Mouse (Mus musculus): ENCODE results near the gene Baz1a. TPM values are rescaled to one million over a fixed set of nuclear protein-coding genes. Genes with fewer than 3 reads are reported as not detected.
"Not testable (repeated sequence)": the region's sequence is repeated elsewhere in the genome, so short reads cannot be mapped to it uniquely, and the experiment has no call there.

The Baz1a gene
- polyA plus RNA-seq, 1 experiment from 2014 or later = 32.3 TPM

DNA sequence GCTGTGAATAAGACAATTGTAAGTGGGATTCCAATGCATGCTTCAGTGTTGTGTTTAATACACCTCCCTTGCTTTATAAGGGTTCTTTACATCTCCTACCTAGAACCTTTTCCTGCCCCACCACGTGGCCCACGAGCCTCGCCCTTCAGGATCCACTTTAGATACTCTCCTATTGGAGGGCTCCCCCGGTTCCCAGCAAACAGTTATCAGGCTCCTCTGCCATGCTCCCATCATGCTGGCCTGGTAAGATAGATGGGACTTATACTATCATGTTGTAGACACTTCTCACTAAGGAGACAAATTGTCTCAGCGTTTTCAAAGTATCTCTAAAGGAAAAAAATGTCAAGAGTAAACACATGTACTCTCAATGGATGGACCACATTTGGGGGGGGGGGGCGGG lies 33.6 kb downstream of the Baz1a start:
- Histone ChIP-seq H3K9ac (peak overlapping the region; percentile 41; the same call in 1 of the 2 replicates), H3K9me3 (replicated peaks) (no peaks in the 10 kb centered on the region), H3K36me3 (peaks cover 45% of the 10 kb centered on the region), H3K4me2 (peak overlapping the region; percentile 21), H3K27ac (peak overlapping the region; percentile 73), H3K27me3 (no peaks in the 10 kb centered on the region), H3K4me3 (replicated peaks) (no peak overlapping the region), H3K4me1 (replicated peaks) (peaks cover 53% of the 10 kb centered on the region)
- 25% methylated on average over 6 of the region's 6 CpGs for WGBS (ENCODE audit: insufficient replicate concordance)
- DNase-seq (peak; percentile 61), ATAC-seq (ENCODE audit: low read depth) (peak; percentile 77)

DNA sequence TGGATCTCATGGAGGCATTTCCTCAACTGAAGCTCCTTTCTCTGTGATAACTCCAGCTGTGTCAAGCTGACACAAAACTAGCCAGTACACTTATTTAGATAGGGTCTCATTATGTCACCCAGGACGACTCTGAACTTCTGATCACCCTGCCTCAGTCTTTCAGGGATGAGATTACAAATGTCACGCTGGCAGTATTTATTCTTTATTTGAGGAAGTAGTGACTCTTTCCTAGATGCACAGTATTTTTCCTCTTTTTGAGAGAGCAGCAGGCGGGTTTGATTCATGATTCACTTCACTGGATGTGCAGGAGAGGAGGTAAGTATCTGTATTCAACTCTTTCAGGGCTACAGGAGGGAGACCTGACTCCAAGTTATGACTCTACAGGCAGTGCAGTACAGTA lies 45.1 kb downstream of the Baz1a start:
- Histone ChIP-seq H3K36me3 (peaks cover 80% of the 10 kb centered on the region), H3K9me3 (replicated peaks) (no peaks in the 10 kb centered on the region), H3K4me1 (replicated peaks) (peaks cover 14% of the 10 kb centered on the region; the same call in 1 of the 2 replicates), H3K9ac (no peak overlapping the region), H3K4me3 (replicated peaks) (no peak overlapping the region), H3K4me2 (no peak overlapping the region), H3K27me3 (no peaks in the 10 kb centered on the region), H3K27ac (no peak overlapping the region)
- no peak for DNase-seq
- ATAC-seq (ENCODE audit: low read depth) = no peak
- 48% methylated on average over 3 of the region's 3 CpGs for WGBS (ENCODE audit: insufficient replicate concordance)

DNA sequence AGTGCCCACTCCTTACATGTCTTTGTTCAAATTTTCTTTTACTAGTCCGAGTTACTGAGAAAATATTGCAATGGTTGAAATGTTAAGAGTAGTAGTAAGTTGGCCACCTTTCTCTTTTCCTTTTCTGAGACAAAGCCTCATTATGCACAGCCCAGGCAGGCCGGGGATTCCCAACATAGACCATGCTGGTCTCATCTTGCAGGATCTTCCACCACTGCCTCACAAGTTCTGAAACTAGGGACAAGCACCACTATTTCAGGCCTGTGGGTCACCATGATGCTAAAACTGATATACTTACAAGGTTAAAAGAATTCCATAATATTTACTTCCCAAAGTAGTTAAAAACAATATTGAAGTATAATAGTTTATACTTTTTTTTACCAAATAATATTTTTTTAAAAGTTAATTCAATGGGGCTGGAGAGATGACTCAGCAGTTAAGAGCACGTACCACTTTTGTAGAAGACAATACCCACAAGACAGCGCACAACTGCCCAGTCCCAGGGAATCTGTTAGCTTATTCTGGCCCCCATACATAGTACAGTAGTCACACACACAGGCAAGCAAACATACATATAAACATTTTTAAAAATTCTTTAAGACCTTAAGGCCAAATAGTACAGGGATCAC lies 48.5 kb downstream of the Baz1a start:
- H3K36me3 ChIP-seq = peaks cover 71% of the 10 kb centered on the region
- H3K27ac ChIP-seq = no peak overlapping the region
- 87% methylated on average over 4 of the region's 4 CpGs for WGBS (ENCODE audit: insufficient replicate concordance)
- H3K4me1 ChIP-seq (replicated peaks) = peaks cover 18% of the 10 kb centered on the region
- DNase-seq (no peak), ATAC-seq (ENCODE audit: low read depth) (no peak)
- H3K4me3 ChIP-seq (replicated peaks) = no peak overlapping the region
- no peak overlapping the region for H3K4me2 ChIP-seq
- H3K9me3 ChIP-seq (replicated peaks) = no peaks in the 10 kb centered on the region
- H3K27me3 ChIP-seq = no peaks in the 10 kb centered on the region
- no peak overlapping the region for H3K9ac ChIP-seq

DNA sequence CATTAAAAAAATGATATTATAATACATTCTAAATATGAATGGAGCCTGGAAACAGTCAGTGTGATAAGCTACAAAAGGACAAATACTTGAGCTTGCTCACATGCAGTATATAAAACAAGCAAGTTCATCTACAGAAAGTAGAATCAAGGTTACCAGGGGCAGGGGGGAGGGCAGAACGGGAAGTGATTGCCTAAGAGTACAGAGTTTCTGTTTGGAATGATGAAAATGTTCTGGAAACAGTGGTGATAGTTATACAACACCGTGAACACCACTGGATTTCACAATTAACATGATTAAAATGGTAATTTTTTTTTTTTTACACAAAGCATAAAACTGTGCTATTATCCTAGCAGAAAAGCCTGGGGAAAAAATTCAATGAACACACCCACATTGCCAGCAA lies 54.6 kb downstream of the Baz1a start:
- ATAC-seq (ENCODE audit: low read depth) = no peak
- Histone ChIP-seq H3K27me3 (no peaks in the 10 kb centered on the region), H3K27ac (no peak overlapping the region), H3K36me3 (peaks cover 51% of the 10 kb centered on the region), H3K9ac (no peak overlapping the region), H3K9me3 (replicated peaks) (no peaks in the 10 kb centered on the region), H3K4me1 (replicated peaks) (peaks cover 32% of the 10 kb centered on the region), H3K4me3 (replicated peaks) (no peak overlapping the region), H3K4me2 (no peak overlapping the region)
- DNase-seq = no peak
- 52% methylated on average over 2 of the region's 2 CpGs for WGBS (ENCODE audit: insufficient replicate concordance)

DNA sequence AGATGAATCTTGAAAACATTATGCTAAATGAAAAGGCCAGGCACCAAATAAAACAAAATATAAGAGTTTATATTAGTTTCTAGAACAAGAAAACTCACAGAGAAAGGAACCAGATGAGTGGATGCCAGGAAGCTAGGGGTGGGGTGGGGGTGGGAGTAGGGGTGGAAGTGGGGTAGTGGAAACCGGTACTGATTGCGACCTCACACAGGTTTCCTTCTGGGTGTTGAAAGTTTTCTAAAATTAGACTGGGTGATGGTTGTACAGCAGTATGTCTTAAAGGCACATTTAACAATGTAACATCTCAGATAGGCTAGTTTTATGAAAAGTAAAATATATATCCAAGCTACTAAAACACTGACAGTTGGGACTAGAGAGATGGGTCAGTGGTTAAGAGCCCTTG lies 57.2 kb downstream of the Baz1a start:
- ATAC-seq (ENCODE audit: low read depth) (no peak), DNase-seq (no peak)
- Histone ChIP-seq H3K27ac (no peak overlapping the region), H3K9ac (no peak overlapping the region), H3K4me3 (replicated peaks) (no peak overlapping the region), H3K27me3 (no peaks in the 10 kb centered on the region), H3K4me1 (replicated peaks) (peaks cover 32% of the 10 kb centered on the region), H3K36me3 (peaks cover 51% of the 10 kb centered on the region), H3K4me2 (no peak overlapping the region), H3K9me3 (replicated peaks) (no peaks in the 10 kb centered on the region)
- WGBS (ENCODE audit: insufficient replicate concordance) = 46% methylated on average over 2 of the region's 2 CpGs

DNA sequence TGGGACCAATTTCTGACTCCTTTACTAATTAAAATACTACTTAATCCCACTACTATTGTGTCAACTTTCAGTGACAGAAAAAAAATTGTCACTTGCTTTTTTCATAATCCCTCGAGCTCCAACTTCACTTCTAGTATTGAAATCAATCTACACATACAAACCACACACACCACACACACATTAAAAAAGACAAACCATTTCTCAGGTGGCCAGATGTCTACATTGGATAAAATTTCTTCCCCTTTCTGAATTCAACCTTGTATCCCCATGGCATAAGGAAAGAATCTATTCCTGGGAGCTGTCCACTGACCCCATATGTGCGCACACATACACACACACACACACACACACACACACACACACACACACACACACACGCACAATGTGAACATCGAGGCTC lies 57.7 kb downstream of the Baz1a start:
- peaks cover 53% of the 10 kb centered on the region for H3K36me3 ChIP-seq
- H3K4me1 ChIP-seq (replicated peaks) = peaks cover 29% of the 10 kb centered on the region
- no peaks in the 10 kb centered on the region for H3K27me3 ChIP-seq
- no peaks in the 10 kb centered on the region for H3K9me3 ChIP-seq (replicated peaks)
- H3K4me3 ChIP-seq (replicated peaks) = no peak overlapping the region
- H3K27ac ChIP-seq = no peak overlapping the region
- DNase-seq (no peak), ATAC-seq (ENCODE audit: low read depth) (no peak)
- no peak overlapping the region for H3K9ac ChIP-seq
- no peak overlapping the region for H3K4me2 ChIP-seq
- WGBS (ENCODE audit: insufficient replicate concordance) = 75% methylated on average over 4 of the region's 4 CpGs

DNA sequence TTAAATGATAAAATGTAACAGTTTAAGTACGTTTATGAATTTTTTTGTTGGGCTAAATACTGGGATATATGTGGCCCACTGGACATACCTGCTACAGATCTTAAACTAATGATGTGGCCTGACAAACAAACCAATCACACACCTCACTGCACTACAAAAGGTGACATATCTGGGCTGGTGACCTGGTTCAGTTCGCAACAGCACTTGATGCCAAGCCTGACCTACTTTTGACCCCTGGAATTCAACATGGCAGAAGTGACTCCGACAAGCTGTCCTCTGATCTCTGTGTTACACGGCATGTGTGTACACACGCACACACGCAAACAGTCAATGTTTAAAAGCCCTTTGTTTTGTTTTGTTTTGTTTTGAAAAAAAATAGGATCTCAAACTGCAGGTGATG lies 68.0 kb downstream of the Baz1a start:
- Histone ChIP-seq H3K9me3 (replicated peaks) (no peaks in the 10 kb centered on the region), H3K36me3 (peaks cover 61% of the 10 kb centered on the region), H3K27ac (no peak overlapping the region), H3K27me3 (no peaks in the 10 kb centered on the region), H3K4me3 (replicated peaks) (no peak overlapping the region), H3K4me1 (replicated peaks) (no peaks in the 10 kb centered on the region; the same call in 1 of the 2 replicates), H3K9ac (no peak overlapping the region), H3K4me2 (no peak overlapping the region)
- 89% methylated on average over 6 of the region's 6 CpGs for WGBS (ENCODE audit: insufficient replicate concordance)
- no peak for DNase-seq
- no peak for ATAC-seq (ENCODE audit: low read depth)

DNA sequence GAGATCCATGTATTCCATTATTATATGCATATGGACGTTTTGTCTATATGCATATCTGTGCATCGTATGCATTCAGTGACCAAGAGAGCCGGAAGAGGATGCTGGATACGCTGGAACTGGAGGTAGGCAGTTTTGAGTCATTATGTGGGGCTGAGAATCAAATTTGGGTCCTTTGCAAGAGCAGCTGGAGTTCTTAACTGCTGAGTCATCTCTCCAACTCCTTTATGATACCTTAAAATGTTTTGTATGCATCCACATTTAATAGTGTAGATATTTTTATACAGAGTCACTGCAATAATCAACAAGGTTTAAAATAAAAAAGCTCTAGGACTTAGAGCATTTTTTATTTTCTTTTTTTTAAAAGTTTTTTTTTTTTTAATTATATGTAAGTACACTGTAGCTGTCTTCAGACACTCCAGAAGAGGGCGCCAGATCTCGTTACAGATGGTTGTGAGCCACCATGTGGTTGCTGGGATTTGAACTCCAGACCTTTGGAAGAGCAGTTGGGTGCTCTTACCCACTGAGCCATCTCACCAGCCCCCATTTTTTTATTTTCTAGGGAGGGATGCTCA lies 71.5 kb downstream of the Baz1a start:
- not testable (repeated sequence) for H3K9ac ChIP-seq; H3K27ac ChIP-seq; H3K4me1 ChIP-seq (replicated peaks); H3K9me3 ChIP-seq (replicated peaks); H3K4me2 ChIP-seq; H3K27me3 ChIP-seq; H3K4me3 ChIP-seq (replicated peaks); DNase-seq; ATAC-seq (ENCODE audit: low read depth)
- 82% methylated on average over 6 of the region's 6 CpGs for WGBS (ENCODE audit: insufficient replicate concordance)
- H3K36me3 ChIP-seq = peaks cover 76% of the 10 kb centered on the region

DNA sequence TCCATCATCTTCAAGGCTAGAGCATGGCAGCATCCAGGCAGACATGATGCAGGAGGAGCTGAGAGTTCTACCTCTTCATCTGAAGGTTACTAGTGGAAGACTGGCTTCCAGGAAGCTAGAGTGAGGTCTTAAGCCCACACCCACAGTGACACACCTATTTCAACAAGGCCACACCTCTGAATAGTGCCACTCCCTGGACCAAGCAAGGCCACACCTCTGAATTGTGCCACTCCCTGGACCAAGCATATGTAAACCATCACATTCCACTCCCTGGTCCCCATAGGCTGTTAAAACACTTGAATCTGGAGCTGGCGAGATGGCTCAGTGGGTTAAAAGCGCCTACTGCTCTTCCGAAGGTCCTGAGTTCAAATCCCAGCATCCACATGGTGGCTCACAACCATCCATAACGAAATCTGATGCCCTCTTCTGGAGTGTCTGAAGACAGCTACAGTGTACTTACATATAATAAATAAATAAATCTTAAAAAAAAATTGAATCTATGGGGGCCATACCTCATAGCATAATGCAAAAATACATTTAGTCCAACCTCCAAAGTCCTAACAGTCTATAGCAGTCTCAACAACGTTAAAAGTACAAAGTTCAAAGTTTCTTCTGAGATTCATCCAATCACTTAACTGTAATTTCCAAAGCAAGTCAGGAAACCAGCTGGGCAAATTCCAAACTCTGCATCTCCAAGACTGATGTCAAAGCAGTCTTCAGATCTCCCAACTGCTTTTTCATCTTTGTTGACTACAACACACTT lies 76.4 kb downstream of the Baz1a start:
- H3K27ac ChIP-seq; H3K4me3 ChIP-seq (replicated peaks); H3K4me2 ChIP-seq; H3K9ac ChIP-seq; H3K27me3 ChIP-seq; H3K9me3 ChIP-seq (replicated peaks): not testable (repeated sequence)
- ATAC-seq (ENCODE audit: low read depth) = peak; percentile 81
- peaks cover 17% of the 10 kb centered on the region for H3K4me1 ChIP-seq (replicated peaks)
- peak; percentile 13 for DNase-seq
- 90% methylated on average over 5 of the region's 5 CpGs for WGBS (ENCODE audit: insufficient replicate concordance)
- H3K36me3 ChIP-seq = peaks cover 89% of the 10 kb centered on the region

DNA sequence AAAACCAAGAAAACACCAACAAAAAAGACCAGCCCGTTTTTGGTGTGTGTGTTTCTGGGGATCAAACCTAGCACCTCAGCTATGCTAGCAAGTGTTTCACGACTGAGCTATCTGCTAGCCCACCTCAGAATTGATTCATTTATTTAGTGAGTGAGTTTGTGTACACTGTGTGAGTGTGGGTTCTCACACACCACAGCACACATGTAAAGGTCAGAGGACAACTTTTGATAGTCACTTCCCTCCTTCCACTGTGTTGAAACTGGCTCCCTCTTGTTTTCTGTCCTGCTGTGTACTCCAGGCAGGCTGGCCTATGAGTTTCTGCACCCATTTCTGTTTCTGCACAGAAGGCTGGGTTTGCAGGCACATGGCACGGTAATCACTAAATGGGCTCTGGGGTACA lies 103.8 kb downstream of the Baz1a start:
- peaks cover 89% of the 10 kb centered on the region for H3K36me3 ChIP-seq
- H3K4me2 ChIP-seq = no peak overlapping the region
- no peak overlapping the region for H3K9ac ChIP-seq
- no peaks in the 10 kb centered on the region for H3K27me3 ChIP-seq
- H3K4me3 ChIP-seq (replicated peaks) = no peak overlapping the region
- no peaks in the 10 kb centered on the region for H3K9me3 ChIP-seq (replicated peaks)
- H3K4me1 ChIP-seq (replicated peaks) = no peaks in the 10 kb centered on the region
- DNase-seq (no peak), ATAC-seq (ENCODE audit: low read depth) (no peak)
- 78% methylated on average over 3 of the region's 3 CpGs for WGBS (ENCODE audit: insufficient replicate concordance)
- no peak overlapping the region for H3K27ac ChIP-seq

DNA sequence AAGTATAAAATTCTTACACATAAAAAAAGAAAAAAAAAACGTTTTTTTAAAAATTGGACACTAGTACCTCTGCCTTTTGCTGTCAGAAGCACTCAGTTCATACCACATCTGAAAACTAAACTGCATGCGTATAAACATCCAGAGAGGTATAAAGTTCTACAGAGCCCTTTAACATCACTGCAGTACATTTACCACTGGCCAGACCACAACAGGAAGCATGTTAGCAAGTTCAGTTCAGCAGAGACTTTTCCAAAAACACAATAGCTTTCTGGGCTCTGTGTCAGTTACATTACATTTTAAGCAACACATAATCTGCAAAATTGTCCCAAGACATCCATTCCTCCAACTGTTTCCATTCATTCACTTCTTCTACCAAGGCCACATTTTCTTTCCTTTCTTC lies 121.6 kb downstream of the Baz1a start:
- not testable (repeated sequence) for DNase-seq; H3K4me1 ChIP-seq (replicated peaks); H3K9ac ChIP-seq; H3K27ac ChIP-seq; ATAC-seq (ENCODE audit: low read depth); H3K4me3 ChIP-seq (replicated peaks); H3K27me3 ChIP-seq; H3K4me2 ChIP-seq; H3K9me3 ChIP-seq (replicated peaks)
- WGBS (ENCODE audit: insufficient replicate concordance) = 49% methylated on average over 2 of the region's 2 CpGs
- H3K36me3 ChIP-seq = peaks cover 51% of the 10 kb centered on the region

Data from liver, embryonic 13.5 days (tissue).